Mouse (Mus musculus): ENCODE measurements around the gene Rpl3. TPM values are rescaled to one million over a fixed set of nuclear protein-coding genes. Genes with fewer than 3 reads are reported as not detected.

Gene Rpl3
- total and polyA plus RNA-seq, 3 experiments, result 176 to 1,698 (median 1,019) TPM

DNA sequence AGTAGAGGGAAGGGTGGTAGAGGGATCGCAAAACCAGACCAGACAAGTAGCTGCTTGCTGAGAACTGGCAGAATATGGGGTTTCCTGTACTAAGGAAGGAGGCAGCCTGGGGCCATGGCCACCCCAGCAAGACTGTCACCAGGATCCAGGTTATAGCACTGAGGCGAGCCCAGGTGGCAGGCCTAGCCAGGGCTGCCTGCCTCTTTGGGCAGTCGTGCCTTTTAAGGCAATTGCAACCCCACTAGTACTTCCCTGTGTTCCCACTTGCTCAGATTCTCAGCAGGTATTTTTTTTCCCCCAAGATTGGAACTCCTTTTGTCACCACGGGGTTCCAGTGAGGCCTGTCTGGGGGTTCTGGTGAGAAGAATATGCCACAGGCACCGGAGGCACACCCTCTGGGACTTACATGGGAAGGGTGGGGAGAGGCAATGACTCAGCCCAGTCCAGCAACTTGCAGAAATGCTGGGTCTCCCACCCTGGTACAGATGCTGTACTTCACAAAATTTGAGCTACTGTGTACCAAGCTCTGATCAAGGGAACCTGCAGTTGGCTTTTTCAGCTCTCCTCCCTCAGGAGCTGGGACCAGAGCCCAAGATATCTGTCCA is 15.8 kb downstream of the Rpl3 start:
- TF ChIP-seq GATA1 (IDR thresholded peaks at IDR 0.05; ENCODE audit: borderline replicate concordance, low read length) (no peak), POLR2AphosphoS5 (IDR thresholded peaks at IDR 0.05; ENCODE audit: insufficient replicate concordance, low read depth, low read length) (peak; percentile 95)
- Histone ChIP-seq H3K9me3 (replicated peaks) (no peaks in the 10 kb centered on the region), H3K27me3 (ENCODE audit: insufficient read depth, low read length) (peaks cover 24% of the 10 kb centered on the region), H3K4me1 (ENCODE audit: insufficient read depth, low read depth, low read length) (peaks cover 57% of the 10 kb centered on the region), H3K36me3 (replicated peaks) (peaks cover 44% of the 10 kb centered on the region), H3K4me3 (ENCODE audit: low read depth, low read length) (no peak overlapping the region)
- DNase-seq (ENCODE audit: low spot score), result no peak
- peak; percentile 43 for ATAC-seq (ENCODE audit: extremely low read depth, insufficient number of reproducible peaks, low FRiP score, poor library complexity, severe bottlenecking)

DNA sequence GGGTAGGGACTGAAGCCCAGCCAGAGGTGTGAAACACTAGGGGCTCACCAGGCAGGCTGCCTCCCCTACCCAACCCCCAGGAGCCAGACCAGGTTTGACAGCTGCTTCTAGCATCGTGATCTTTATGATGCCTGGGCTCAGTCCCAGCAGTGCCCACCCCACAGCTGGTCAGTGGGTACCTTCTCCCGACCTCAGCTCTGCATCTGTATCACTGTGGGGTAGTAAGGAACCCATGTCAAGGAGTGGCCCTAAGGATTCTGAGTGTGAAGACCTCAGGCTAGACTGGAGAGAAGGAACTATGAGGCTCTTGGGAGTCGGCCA is 16.3 kb downstream of the Rpl3 start:
- ATAC-seq (ENCODE audit: extremely low read depth, insufficient number of reproducible peaks, low FRiP score, poor library complexity, severe bottlenecking) (no peak), DNase-seq (ENCODE audit: low spot score) (no peak)
- Histone ChIP-seq H3K9me3 (replicated peaks) (no peaks in the 10 kb centered on the region), H3K4me1 (ENCODE audit: insufficient read depth, low read depth, low read length) (peaks cover 53% of the 10 kb centered on the region), H3K27me3 (ENCODE audit: insufficient read depth, low read length) (peaks cover 26% of the 10 kb centered on the region), H3K36me3 (replicated peaks) (peaks cover 39% of the 10 kb centered on the region), H3K4me3 (ENCODE audit: low read depth, low read length) (no peak overlapping the region)
- TF ChIP-seq TAL1 (conservative IDR thresholded peaks at IDR 0.05; ENCODE audit: low read depth, low read length) (no peak), GATA1 (IDR thresholded peaks at IDR 0.05; ENCODE audit: borderline replicate concordance, low read length) (no peak), CTCF (IDR thresholded peaks at IDR 0.05; ENCODE audit: low read depth, low read length) (no peak), POLR2AphosphoS5 (IDR thresholded peaks at IDR 0.05; ENCODE audit: insufficient replicate concordance, low read depth, low read length) (peak; percentile 65; the same call in 1 of the 2 replicates), GATA2 (IDR thresholded peaks at IDR 0.05; ENCODE audit: borderline replicate concordance, low read depth, low read length) (no peak)

- peaks cover 49% of the 10 kb centered on the region for H3K4me1 ChIP-seq (ENCODE audit: insufficient read depth, low read depth, low read length)
- no peaks in the 10 kb centered on the region for H3K9me3 ChIP-seq (replicated peaks)
- DNase-seq (ENCODE audit: low spot score) (no peak), ATAC-seq (ENCODE audit: extremely low read depth, insufficient number of reproducible peaks, low FRiP score, poor library complexity, severe bottlenecking) (no peak)
- no peak overlapping the region for H3K4me3 ChIP-seq (ENCODE audit: low read depth, low read length)
- H3K27me3 ChIP-seq (ENCODE audit: insufficient read depth, low read length), result peaks cover 31% of the 10 kb centered on the region
- peaks cover 34% of the 10 kb centered on the region for H3K36me3 ChIP-seq (replicated peaks)
- TF ChIP-seq TAL1 (conservative IDR thresholded peaks at IDR 0.05; ENCODE audit: low read depth, low read length) (no peak), POLR2AphosphoS5 (IDR thresholded peaks at IDR 0.05; ENCODE audit: insufficient replicate concordance, low read depth, low read length) (peak; percentile 92; the same call in 1 of the 2 replicates)
Observed at GRCm38 (mm10) chr15:80074663-80075373, 16.9 kb downstream of the Rpl3 start.

DNA sequence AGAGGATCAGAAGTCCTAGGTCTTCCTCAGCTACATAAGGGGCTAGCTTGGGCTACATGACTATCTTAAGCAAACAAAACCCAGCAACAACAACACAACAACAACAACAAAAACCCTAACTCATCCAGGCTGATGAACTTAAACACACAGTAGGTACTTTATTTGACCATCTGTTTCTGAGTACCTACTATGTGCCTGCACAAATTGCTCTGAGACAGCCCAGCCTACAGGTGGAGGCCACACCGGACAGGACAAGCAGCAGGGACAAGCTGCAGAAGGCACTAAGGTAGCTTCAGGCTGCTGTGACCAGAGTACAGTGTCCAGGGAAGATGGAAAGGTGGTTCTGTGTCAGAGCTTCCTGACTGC is 18.4 kb downstream of the Rpl3 start:
- ATAC-seq (ENCODE audit: extremely low read depth, insufficient number of reproducible peaks, low FRiP score, poor library complexity, severe bottlenecking), result no peak
- H3K4me3 ChIP-seq (ENCODE audit: low read depth, low read length), result no peak overlapping the region
- peaks cover 38% of the 10 kb centered on the region for H3K27me3 ChIP-seq (ENCODE audit: insufficient read depth, low read length)
- DNase-seq (ENCODE audit: low spot score), result no peak
- TF ChIP-seq POLR2AphosphoS5 (IDR thresholded peaks at IDR 0.05; ENCODE audit: insufficient replicate concordance, low read depth, low read length), result 0 out of 2 replicates have a peak, but pooled peaks have one; percentile 13
- no peak for TF ChIP-seq GATA1 (IDR thresholded peaks at IDR 0.05; ENCODE audit: borderline replicate concordance, low read length)
- TF ChIP-seq CTCF (IDR thresholded peaks at IDR 0.05; ENCODE audit: low read depth, low read length), result no peak
- TF ChIP-seq TAL1 (conservative IDR thresholded peaks at IDR 0.05; ENCODE audit: low read depth, low read length), result no peak
- H3K36me3 ChIP-seq (replicated peaks), result peaks cover 18% of the 10 kb centered on the region
- peaks cover 39% of the 10 kb centered on the region for H3K4me1 ChIP-seq (ENCODE audit: insufficient read depth, low read depth, low read length)
- no peaks in the 10 kb centered on the region for H3K9me3 ChIP-seq (replicated peaks)

DNA sequence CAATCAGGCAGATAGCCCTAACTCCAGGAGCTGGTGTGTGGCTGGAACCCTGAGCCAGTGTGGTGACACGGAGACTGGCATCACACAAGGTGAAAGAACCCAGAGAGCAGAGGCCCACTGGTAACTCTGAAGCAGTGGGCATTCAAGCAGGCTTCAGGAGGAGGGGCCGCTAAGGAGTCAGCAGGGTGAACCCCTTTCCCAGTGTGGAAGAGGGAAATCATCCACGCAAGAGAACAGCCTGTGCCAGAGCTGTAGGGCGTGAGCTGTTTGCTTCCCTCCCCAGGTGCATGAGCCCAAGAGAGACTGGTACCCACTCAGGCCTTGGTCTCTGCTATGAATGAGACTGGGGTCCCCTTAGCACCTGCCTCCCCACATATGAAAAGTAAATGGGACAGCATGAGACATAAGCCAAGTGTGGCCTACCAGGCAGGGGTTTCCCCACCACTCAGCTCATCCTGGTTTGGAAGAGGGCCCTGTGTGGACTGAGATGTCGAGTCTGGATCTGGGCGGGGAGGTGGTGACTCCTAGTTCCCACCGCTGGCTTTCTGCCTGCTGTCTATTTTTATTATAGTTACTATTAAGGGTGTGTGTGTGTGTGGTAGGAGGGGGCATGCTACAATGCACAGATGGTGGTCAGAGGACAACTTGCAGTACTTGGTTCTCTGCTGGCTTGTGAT is 19.0 kb downstream of the Rpl3 start:
- H3K4me3 ChIP-seq (ENCODE audit: low read depth, low read length), result no peak overlapping the region
- no peak for DNase-seq (ENCODE audit: low spot score)
- H3K27me3 ChIP-seq (ENCODE audit: insufficient read depth, low read length), result peaks cover 41% of the 10 kb centered on the region
- H3K36me3 ChIP-seq (replicated peaks), result peaks cover 13% of the 10 kb centered on the region
- peaks cover 34% of the 10 kb centered on the region for H3K4me1 ChIP-seq (ENCODE audit: insufficient read depth, low read depth, low read length)
- no peak for ATAC-seq (ENCODE audit: extremely low read depth, insufficient number of reproducible peaks, low FRiP score, poor library complexity, severe bottlenecking)
- no peak for TF ChIP-seq GATA1 (IDR thresholded peaks at IDR 0.05; ENCODE audit: borderline replicate concordance, low read length)
- TF ChIP-seq GATA2 (IDR thresholded peaks at IDR 0.05; ENCODE audit: borderline replicate concordance, low read depth, low read length), result no peak
- no peak for TF ChIP-seq TAL1 (conservative IDR thresholded peaks at IDR 0.05; ENCODE audit: low read depth, low read length)
- no peak for TF ChIP-seq POLR2AphosphoS5 (IDR thresholded peaks at IDR 0.05; ENCODE audit: insufficient replicate concordance, low read depth, low read length)
- TF ChIP-seq CTCF (IDR thresholded peaks at IDR 0.05; ENCODE audit: low read depth, low read length), result no peak
- no peaks in the 10 kb centered on the region for H3K9me3 ChIP-seq (replicated peaks)

GRCm38 (mm10) chr15:80071951-80072437 is 19.7 kb downstream of the Rpl3 start:
- peaks cover 7% of the 10 kb centered on the region for H3K36me3 ChIP-seq (replicated peaks)
- no peak for DNase-seq (ENCODE audit: low spot score)
- TF ChIP-seq TAL1 (conservative IDR thresholded peaks at IDR 0.05; ENCODE audit: low read depth, low read length) (no peak), GATA2 (IDR thresholded peaks at IDR 0.05; ENCODE audit: borderline replicate concordance, low read depth, low read length) (no peak), GATA1 (IDR thresholded peaks at IDR 0.05; ENCODE audit: borderline replicate concordance, low read length) (no peak), POLR2AphosphoS5 (IDR thresholded peaks at IDR 0.05; ENCODE audit: insufficient replicate concordance, low read depth, low read length) (no peak), CTCF (IDR thresholded peaks at IDR 0.05; ENCODE audit: low read depth, low read length) (no peak)
- H3K9me3 ChIP-seq (replicated peaks), result no peaks in the 10 kb centered on the region
- H3K4me3 ChIP-seq (ENCODE audit: low read depth, low read length), result no peak overlapping the region
- peaks cover 49% of the 10 kb centered on the region for H3K27me3 ChIP-seq (ENCODE audit: insufficient read depth, low read length)
- H3K4me1 ChIP-seq (ENCODE audit: insufficient read depth, low read depth, low read length), result peaks cover 28% of the 10 kb centered on the region
- no peak for ATAC-seq (ENCODE audit: extremely low read depth, insufficient number of reproducible peaks, low FRiP score, poor library complexity, severe bottlenecking)
